Mouse (Mus musculus) heart, embryonic 11.5 days (tissue): ENCODE results near the gene Slc41a2. TPM values are rescaled to one million over a fixed set of nuclear protein-coding genes. Genes with fewer than 3 reads are reported as not detected.
A peak's percentile ranks its signal among the peaks of the same experiment; 100 is the strongest.

Experiments
- ATAC-seq: fragments of 200-750 bp; cut with Nextera tagmentation; replicated peaks from 2 replicates; pipeline ENCODE4 v1.8.0; 2017; ENCODE audit warnings: moderate library complexity; ENCODE audit not compliant: insufficient number of reproducible peaks, low FRiP score, low TSS enrichment
- H3K27ac ChIP-seq: fragments of 300-500 bp; sonication (generic); 2 replicates; pipeline ENCODE4 v1.5.1; 2014; ENCODE audit warnings: mild to moderate bottlenecking, low read depth, low read length
- H3K27me3 ChIP-seq: fragments of 300-500 bp; sonication (generic); 2 replicates; pipeline ENCODE4 v1.6.1; 2014; ENCODE audit warnings: mild to moderate bottlenecking, low read length, mixed read lengths; ENCODE audit not compliant: control insufficient read depth, insufficient read depth
- H3K36me3 ChIP-seq: fragments of 300-500 bp; sonication (generic); 2 replicates; pipeline ENCODE4 v1.6.1; 2014; ENCODE audit warnings: mild to moderate bottlenecking, low read length, moderate library complexity, mixed read lengths; ENCODE audit not compliant: control insufficient read depth, insufficient read depth
- H3K4me1 ChIP-seq: fragments of 300-500 bp; sonication (generic); 2 replicates; pipeline ENCODE4 v1.6.1; 2014; ENCODE audit warnings: low read length; ENCODE audit not compliant: control insufficient read depth, insufficient read depth
- H3K4me2 ChIP-seq: fragments of 300-500 bp; sonication (generic); 2 replicates; pipeline ENCODE4 v1.6.1; 2014; ENCODE audit warnings: mild to moderate bottlenecking, moderate library complexity
- H3K4me3 ChIP-seq: fragments of 300-500 bp; sonication (generic); 2 replicates; pipeline ENCODE4 v1.5.1; 2014; ENCODE audit warnings: low read depth, low read length
- H3K9ac ChIP-seq: fragments of 300-500 bp; sonication (generic); 2 replicates; pipeline ENCODE4 v1.6.1; 2014; ENCODE audit warnings: mild to moderate bottlenecking, low read depth, low read length, moderate library complexity
- H3K9me3 ChIP-seq: fragments of 300-500 bp; sonication (generic); replicated peaks from 2 replicates; pipeline ENCODE4 v1.6.1; 2016; ENCODE audit warnings: low read length; ENCODE audit not compliant: control insufficient read depth
- WGBS: fragments of 180-500 bp; shearing (Covaris S2); extraction: QIAGEN DNeasy Blood & Tissue Kit; methylation state at CpG from one replicate; pipeline ENCODE4 v1.1.7; 2014; ENCODE audit not compliant: insufficient replicate concordance; 5-methylcytosine and 5-hydroxymethylcytosine counted together
- polyA plus RNA-seq: library from polyadenylated mRNA; unstranded; fragments of >200 nt; fragmentation: Nextera tagmentation; extraction: Ambion mirVana; gene quantifications from 2 replicates; pipeline ENCODE4 v1.2.1, GENCODE M21; 2014

Gene Slc41a2
- polyA plus RNA-seq, result 0.33 and 0.65 TPM in 2 replicates

- Histone ChIP-seq H3K4me1 (no peaks in the 10 kb centered on the region; the same call in 1 of the 2 replicates), H3K27ac (no peak within 1 kb of the TSS), H3K9me3 (no peaks in the 10 kb centered on the region), H3K27me3 (peaks cover 44% of the 10 kb centered on the region), H3K4me2 (peak within 1 kb of the TSS; percentile 96), H3K36me3 (no peaks in the 10 kb centered on the region), H3K4me3 (peak within 1 kb of the TSS; percentile 59), H3K9ac (peak within 1 kb of the TSS; percentile 50; the same call in 1 of the 2 replicates)
- WGBS, result 1% methylated on average over 81 of the region's 102 CpGs
- peak; percentile 26 for ATAC-seq
These were observed at the start of gene Slc41a2 for GRCm38 (mm10) chr10:83337159-83337951. Gene Slc41a2 (minus strand): TSS chr10:83337882.

- Histone ChIP-seq H3K9ac (no peak overlapping the region), H3K4me3 (no peak overlapping the region), H3K27me3 (no peaks in the 10 kb centered on the region), H3K9me3 (peaks cover 3% of the 10 kb centered on the region; the same call in 1 of the 2 replicates), H3K36me3 (peaks cover 3% of the 10 kb centered on the region; the same call in 1 of the 2 replicates), H3K4me2 (no peak overlapping the region), H3K27ac (no peak overlapping the region), H3K4me1 (no peaks in the 10 kb centered on the region)
- WGBS, result 94% methylated on average over 7 of the region's 7 CpGs
- no peak for ATAC-seq
These were observed 47.7 kb upstream of the Slc41a2 start for GRCm38 (mm10) chr10:83385330-83385910.

- ATAC-seq, result no peak
These were observed 47.0 kb upstream of the Slc41a2 start for GRCm38 (mm10) chr10:83384456-83385215.

GRCm38 (mm10) chr10:83383863-83384262 lies 46.2 kb upstream of the Slc41a2 start:
- Histone ChIP-seq H3K36me3 (peaks cover 3% of the 10 kb centered on the region; the same call in 1 of the 2 replicates), H3K27ac (no peak overlapping the region), H3K27me3 (no peaks in the 10 kb centered on the region), H3K4me1 (no peaks in the 10 kb centered on the region), H3K9me3 (peaks cover 3% of the 10 kb centered on the region; the same call in 1 of the 2 replicates), H3K4me3 (no peak overlapping the region), H3K4me2 (no peak overlapping the region), H3K9ac (no peak overlapping the region)
- 90% methylated on average over 13 of the region's 13 CpGs for whole genome bisulfite sequencing
- ATAC-seq, result no peak; the same call in 1 of the 2 replicates

More at GRCm38 (mm10) chr10:83384456-83385215, 47.0 kb upstream of the Slc41a2 start:
- no peak overlapping the region for H3K4me2 ChIP-seq
- no peak overlapping the region for H3K27ac ChIP-seq
- H3K27me3 ChIP-seq, result no peaks in the 10 kb centered on the region
- H3K9me3 ChIP-seq, result peaks cover 3% of the 10 kb centered on the region; the same call in 1 of the 2 replicates
- H3K36me3 ChIP-seq, result peaks cover 3% of the 10 kb centered on the region; the same call in 1 of the 2 replicates
- H3K4me1 ChIP-seq, result no peaks in the 10 kb centered on the region
- H3K9ac ChIP-seq, result no peak overlapping the region
- no peak overlapping the region for H3K4me3 ChIP-seq
- 86% methylated on average over 8 of the region's 8 CpGs for WGBS

GRCm38 (mm10) chr10:83382988-83383387 lies 45.3 kb upstream of the Slc41a2 start:
- no peaks in the 10 kb centered on the region for H3K27me3 ChIP-seq
- H3K9me3 ChIP-seq, result peaks cover 3% of the 10 kb centered on the region; the same call in 1 of the 2 replicates
- no peaks in the 10 kb centered on the region; the same call in 1 of the 2 replicates for H3K4me1 ChIP-seq
- no peak overlapping the region for H3K27ac ChIP-seq
- 59% methylated on average over 2 of the region's 2 CpGs for WGBS
- H3K4me3 ChIP-seq, result no peak overlapping the region
- no peak overlapping the region for H3K4me2 ChIP-seq
- peaks cover 3% of the 10 kb centered on the region; the same call in 1 of the 2 replicates for H3K36me3 ChIP-seq
- no peak overlapping the region for H3K9ac ChIP-seq
- no peak for ATAC-seq

- Histone ChIP-seq H3K4me1 (no peaks in the 10 kb centered on the region; the same call in 1 of the 2 replicates), H3K27me3 (no peaks in the 10 kb centered on the region), H3K4me2 (no peak overlapping the region), H3K4me3 (no peak overlapping the region), H3K36me3 (peaks cover 3% of the 10 kb centered on the region; the same call in 1 of the 2 replicates), H3K9me3 (peaks cover 3% of the 10 kb centered on the region; the same call in 1 of the 2 replicates), H3K9ac (no peak overlapping the region), H3K27ac (no peak overlapping the region)
- ATAC-seq, result no peak
- WGBS, result 80% methylated on average over 4 of the region's 4 CpGs
These were observed 44.8 kb upstream of the Slc41a2 start for GRCm38 (mm10) chr10:83382528-83382927.

GRCm38 (mm10) chr10:83380501-83380900 lies 42.8 kb upstream of the Slc41a2 start:
- no peak overlapping the region for H3K27ac ChIP-seq
- 94% methylated on average over 2 of the region's 2 CpGs for WGBS
- no peaks in the 10 kb centered on the region for H3K27me3 ChIP-seq
- H3K9me3 ChIP-seq, result peaks cover 3% of the 10 kb centered on the region; the same call in 1 of the 2 replicates
- no peak overlapping the region for H3K9ac ChIP-seq
- H3K4me2 ChIP-seq, result no peak overlapping the region
- H3K36me3 ChIP-seq, result peaks cover 3% of the 10 kb centered on the region; the same call in 1 of the 2 replicates
- ATAC-seq, result no peak
- H3K4me1 ChIP-seq, result no peaks in the 10 kb centered on the region; the same call in 1 of the 2 replicates
- H3K4me3 ChIP-seq, result no peak overlapping the region
